Mouse (Mus musculus) thymus, postnatal 14 days (tissue): ENCODE measurements around the gene Ptpre.
A peak's percentile ranks its signal among the peaks of the same experiment; 100 is the strongest.

Source experiments
- DNase-seq: peaks from one replicate; pipeline ENCODE4 v3.0.0; 2021

Ptpre gene

DNA sequence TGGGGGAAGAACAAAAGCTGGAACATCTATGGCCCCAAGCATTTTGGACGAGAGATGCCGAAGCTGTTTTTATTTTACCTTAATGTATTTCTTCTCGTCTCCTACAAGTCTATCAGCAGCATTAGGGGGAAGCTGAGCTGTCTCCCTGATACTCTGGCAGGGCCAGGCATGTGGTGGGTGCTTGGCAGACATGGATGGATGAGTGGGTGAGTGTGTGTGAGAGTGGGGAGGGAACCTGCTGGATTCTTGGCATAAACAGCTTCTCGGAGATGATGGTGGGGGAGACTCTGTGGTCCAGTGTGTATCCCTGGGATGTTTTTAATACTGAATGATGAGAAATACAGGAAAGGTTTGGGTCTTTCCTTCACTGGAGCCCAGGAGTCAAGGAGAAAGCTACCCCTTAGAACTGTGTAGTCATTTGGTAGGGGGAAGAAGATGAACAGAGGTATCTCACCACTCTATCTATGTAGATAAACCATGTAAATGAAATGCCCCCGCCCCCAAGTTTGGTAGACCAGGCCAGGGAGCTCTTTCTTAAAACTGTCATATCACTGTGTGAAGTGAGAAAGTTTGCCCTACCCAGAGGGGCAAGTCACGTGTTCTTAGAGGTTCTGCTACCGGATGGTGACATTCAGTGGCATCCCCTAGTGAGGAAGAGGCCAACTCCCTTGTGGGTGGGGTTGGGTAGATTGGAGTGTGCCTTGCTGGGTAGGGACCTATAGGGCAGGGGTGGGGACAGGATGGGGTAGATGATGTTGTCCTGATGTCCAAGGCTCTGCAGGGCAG, 43.2 kb downstream of the Ptpre start:
- DNase-seq = peak; percentile 43

DNA sequence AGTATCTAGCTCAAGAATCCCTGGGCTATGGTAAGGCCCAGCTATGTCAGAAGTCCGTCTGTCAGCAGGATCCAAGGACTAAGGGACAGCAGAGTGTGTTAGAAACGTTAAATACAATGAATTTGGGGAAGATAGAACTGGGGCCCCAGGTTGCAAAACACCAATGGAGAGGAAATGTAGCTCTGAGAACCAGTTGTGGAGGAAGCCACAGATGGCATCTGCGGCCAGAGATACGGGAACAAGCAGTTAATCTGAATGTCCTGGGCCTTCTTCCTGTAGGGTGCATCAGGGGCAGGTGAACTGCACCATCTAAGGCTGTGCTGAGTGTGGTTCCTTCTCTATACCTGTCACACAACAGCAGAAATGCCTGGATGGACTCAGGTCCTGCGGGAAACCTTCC, 43.8 kb downstream of the Ptpre start:
- no peak for DNase-seq

DNA sequence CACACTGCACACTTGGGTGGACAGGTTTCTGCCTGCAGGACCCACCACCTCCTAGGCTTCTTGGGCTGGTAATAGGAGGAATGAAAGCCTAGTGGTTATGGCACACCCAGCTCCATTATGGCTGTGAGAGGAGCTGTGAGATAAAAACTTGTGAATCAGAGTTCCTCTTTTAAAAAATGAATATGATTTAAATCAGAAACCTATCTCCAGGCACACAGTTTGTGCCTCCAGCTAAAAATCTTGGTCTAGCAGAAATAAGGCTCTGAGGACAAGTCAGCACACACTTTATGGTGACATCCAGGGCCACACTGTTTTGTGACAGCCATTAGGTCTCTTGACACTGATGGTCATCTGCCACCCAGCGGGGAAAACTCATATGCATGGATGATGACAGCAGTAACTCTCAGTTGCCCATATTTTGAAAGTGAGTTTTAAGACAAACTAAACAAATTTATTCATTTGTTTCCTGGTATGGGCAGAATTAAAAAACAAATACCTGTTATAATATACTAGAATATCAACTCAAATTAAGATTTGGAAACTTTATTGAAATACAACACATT, 47.9 kb downstream of the Ptpre start:
- DNase-seq = no peak

- no peak for DNase-seq
Measured at GRCm38 (mm10) chr7:135586402-135586801, 49.1 kb downstream of the Ptpre start.

- no peak for DNase-seq
Measured at GRCm38 (mm10) chr7:135587821-135588575, 50.7 kb downstream of the Ptpre start.

DNA sequence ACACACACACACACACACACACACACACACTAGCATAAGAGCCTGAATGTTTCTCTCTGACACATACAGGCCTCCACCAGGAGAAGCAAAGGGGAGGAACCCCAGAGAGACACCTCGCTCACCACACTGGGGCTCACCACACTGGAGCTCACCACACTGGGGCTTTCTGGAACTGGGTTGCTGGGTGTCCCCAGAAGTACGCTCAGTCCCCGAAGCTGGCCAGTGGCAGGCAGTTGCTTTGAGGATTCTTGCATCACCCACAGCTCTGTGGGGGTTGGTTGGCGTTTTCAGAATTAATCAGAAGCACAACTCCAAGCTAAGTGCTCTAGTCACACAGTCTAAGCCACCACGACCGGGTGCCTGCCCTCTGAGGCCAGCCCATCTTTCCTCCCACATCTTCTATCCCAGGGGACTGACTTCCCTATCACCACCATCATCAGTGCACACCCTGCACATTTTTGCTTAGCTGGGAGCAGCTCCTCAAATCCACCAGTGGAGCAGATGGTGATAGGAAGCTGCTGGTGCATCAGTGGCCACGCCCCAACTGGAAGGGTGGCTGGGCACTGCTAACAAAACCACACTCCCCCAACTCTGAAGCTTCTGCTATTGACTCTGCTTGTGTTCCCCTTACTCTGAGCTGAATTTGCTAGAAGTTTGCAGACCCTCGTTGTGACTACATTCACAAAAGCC, 51.5 kb downstream of the Ptpre start:
- DNase-seq = no peak

- DNase-seq = no peak
Measured at GRCm38 (mm10) chr7:135591461-135591860, 54.2 kb downstream of the Ptpre start.

GRCm38 (mm10) chr7:135593286-135593685, 56.0 kb downstream of the Ptpre start:
- DNase-seq = peak; percentile 39

DNA sequence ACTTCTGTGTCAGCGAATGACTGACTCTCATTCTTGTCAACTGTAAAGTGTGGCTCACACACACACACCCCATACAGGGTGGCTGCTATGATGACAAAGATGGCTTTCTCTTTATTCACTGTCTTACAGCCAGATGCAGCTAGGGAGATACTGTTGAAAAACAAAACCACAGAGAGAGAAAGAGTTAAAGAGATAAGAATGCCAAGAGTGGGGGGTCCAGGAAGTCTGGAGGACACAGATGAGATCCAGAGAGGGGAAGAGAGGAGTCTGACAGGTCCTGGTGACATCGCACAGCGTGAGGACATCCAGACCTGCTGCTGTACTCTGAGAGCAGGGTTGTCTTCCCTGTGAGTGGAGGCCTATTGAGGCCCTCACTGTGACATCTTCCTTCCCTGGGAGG, 56.5 kb downstream of the Ptpre start:
- DNase-seq = no peak

GRCm38 (mm10) chr7:135594676-135595075, 57.4 kb downstream of the Ptpre start:
- no peak for DNase-seq

- peak; percentile 20 for DNase-seq
Measured at GRCm38 (mm10) chr7:135595640-135596174, 58.4 kb downstream of the Ptpre start.

DNA sequence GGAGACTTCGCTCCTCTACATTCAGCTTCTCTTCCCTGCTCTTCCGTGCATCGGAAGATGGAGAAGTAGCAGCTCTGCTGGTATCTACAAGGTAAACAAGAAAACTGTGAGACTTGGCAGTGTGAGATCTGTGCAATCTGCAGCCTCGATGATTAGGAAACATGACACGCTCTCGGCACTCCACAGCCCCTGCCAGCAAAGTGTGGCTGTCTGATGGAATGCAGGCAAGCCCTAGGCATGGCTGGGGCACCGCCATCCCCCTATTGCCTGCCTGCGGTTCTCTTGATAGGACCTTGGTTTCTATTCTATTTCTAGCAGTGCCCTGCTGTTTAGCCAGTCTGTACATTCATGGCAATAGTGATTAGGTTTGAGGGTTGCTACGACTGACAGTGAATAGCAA, 59.7 kb downstream of the Ptpre start:
- DNase-seq = no peak

- DNase-seq = no peak
Measured at GRCm38 (mm10) chr7:135597604-135598289, 60.5 kb downstream of the Ptpre start.

- peak; percentile 11 for DNase-seq
Measured at GRCm38 (mm10) chr7:135598303-135598855, 61.1 kb downstream of the Ptpre start.

GRCm38 (mm10) chr7:135600076-135600475, 62.8 kb downstream of the Ptpre start:
- DNase-seq = no peak

GRCm38 (mm10) chr7:135601607-135602006, 64.3 kb downstream of the Ptpre start:
- no peak for DNase-seq

DNA sequence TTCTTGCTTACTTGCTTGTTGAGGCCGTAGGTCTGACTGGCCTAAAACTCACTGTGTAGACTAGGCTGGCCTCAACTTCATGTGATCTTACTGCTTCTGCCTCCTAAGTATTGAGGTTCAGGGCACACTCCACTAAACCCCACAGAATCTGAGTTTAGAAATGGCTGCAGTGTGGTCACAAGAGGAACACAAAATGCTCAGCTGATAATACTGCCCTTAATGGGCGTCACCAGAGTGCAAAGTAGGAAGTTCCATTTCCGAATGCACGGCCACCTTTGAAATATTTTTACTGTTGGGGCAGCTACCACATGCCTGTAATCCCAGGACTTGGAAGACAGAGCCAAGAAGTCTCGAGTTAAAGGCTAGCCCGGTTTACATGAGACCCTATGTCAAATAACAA, 65.0 kb downstream of the Ptpre start:
- DNase-seq = no peak

- no peak for DNase-seq
Measured at GRCm38 (mm10) chr7:135602881-135603523, 65.7 kb downstream of the Ptpre start.

DNA sequence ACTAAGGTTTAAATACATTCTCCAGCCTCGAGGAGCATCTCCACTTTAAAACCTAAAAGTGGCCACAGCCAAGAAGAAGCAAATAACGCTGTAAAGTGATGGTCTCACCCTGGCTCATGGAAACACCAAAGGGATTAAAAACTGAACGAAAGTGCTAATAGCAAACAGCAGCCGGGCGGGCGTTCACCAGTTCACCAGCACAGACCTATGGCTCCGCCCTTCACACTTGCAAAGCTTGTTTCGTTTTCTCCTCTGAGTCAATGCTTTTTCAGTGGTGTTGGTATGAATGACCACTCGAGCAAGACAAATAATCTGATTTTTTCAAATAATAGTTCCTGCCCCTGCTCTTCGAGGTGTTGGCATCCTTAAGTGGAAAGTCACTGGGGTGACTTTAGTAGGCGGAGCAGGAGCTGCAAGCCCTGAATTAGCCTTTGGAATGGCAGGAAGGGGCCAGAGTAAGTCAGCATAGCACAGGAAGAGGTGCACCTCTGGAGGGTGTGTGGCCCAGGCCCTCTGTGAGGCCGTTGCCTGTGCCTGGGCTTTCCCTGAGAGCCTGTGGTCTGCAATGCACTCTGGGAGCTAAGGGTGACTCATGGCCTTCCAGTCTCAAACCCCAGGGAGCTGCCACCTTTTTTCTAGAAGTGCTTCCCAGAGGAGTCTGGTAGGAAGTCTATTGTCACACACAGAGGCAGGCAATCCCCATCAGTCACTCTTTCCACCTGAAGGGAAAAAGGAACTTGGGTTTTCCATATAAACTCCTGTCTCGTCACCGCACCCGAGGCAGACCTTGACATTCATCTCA, 67.9 kb downstream of the Ptpre start:
- DNase-seq = no peak

GRCm38 (mm10) chr7:135605804-135606072, 68.5 kb downstream of the Ptpre start:
- no peak for DNase-seq

- DNase-seq = no peak
Measured at GRCm38 (mm10) chr7:135608208-135608607, 70.9 kb downstream of the Ptpre start.
